Mouse (Mus musculus) lung, adult 18-20 months (tissue): ENCODE measurements around the gene DXBay18.
A peak's percentile ranks its signal among the peaks of the same experiment; 100 is the strongest.
"Not testable (repeated sequence)": the region's sequence is repeated elsewhere in the genome, so short reads cannot be mapped to it uniquely, and the experiment has no call there.

Experiments
- DNase-seq, 2 experiments: peaks; one replicate each; pipeline ENCODE4 v3.0.0; 2022; ENCODE audit warnings: mixed read lengths in 2 of 2

DXBay18 gene

GRCm38 (mm10) chrX:73149350-73149749 is at the start of gene DXBay18:
DXBay18 (minus strand) TSS chrX:73149450.
- not testable (repeated sequence) for DNase-seq

GRCm38 (mm10) chrX:73191934-73192333 is 42.7 kb upstream of the DXBay18 start, which contains the start of gene Xlr3b:
Xlr3b (plus strand) TSS chrX:73192207.
- DNase-seq: peak in 1 of 2 experiments; percentile 22

- DNase-seq: not testable (repeated sequence)
Measured at GRCm38 (mm10) chrX:73176889-73177288, 27.6 kb upstream of the DXBay18 start, which contains the start of gene Spin2d. Spin2d (minus strand) TSS chrX:73176989.

GRCm38 (mm10) chrX:73148496-73148895 is 754 bp downstream of the DXBay18 start, which contains the start of gene Xlr5b:
Xlr5b (plus strand) TSS chrX:73148796.
- DNase-seq: not testable (repeated sequence)

GRCm38 (mm10) chrX:73143218-73143618 is 6.0 kb downstream of the DXBay18 start:
- DNase-seq: not testable (repeated sequence)

- not testable (repeated sequence) for DNase-seq
Measured at GRCm38 (mm10) chrX:73122859-73123829, 26.1 kb downstream of the DXBay18 start.

- not testable (repeated sequence) for DNase-seq
Measured at GRCm38 (mm10) chrX:73116747-73117146, 32.5 kb downstream of the DXBay18 start, which contains the start of gene Gm14685. Gm14685 (plus strand) TSS chrX:73117047.

- DNase-seq: peak in 1 of 2 experiments; percentile 10
Measured at GRCm38 (mm10) chrX:73096941-73097508, 52.2 kb downstream of the DXBay18 start, which contains the start of gene Xlr3a. Xlr3a (minus strand) TSS chrX:73097095.
